Mouse (Mus musculus): ENCODE data around the gene Gtf2a1. TPM values are rescaled to one million over a fixed set of nuclear protein-coding genes. Genes with fewer than 3 reads are reported as not detected.
"Not testable (repeated sequence)": the region's sequence is repeated elsewhere in the genome, so short reads cannot be mapped to it uniquely, and the experiment has no call there.

The Gtf2a1 gene
- total RNA-seq, 4 experiments from 2014 or later, result 51.9 to 57.1 (median 53.2) TPM

DNA sequence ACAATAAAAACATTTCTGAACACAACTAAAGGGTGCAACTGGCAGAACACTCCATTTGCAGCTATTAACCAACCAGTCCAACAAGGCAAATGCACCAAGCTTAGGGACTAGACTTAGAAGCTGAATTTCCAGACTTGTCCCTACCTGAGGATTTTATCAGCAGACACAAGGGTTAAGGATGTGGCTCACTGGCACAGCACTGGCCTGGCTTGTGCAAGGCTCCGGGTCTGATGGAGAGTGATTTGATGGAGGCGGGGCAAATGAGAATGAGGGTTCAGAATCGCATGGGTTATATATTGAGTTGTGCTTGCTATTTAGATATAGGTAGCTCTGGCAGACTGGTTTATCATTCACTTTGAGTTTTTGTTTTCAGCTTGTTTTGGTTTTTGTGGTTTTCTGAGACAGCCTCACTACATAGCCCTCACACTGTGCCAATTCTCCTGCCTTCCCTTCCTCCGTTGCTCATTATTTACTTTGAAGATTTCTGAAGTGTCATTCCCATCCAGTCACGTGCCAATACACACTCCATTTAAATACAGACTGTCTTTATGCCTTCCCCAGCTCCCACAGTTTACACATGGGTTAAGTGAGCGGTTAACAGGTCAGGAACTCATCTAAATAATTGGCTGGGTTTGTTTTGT, 7.8 kb downstream of the Gtf2a1 start:
- no peak for DNase-seq (ENCODE audit: low spot score in 2 of 2)

DNA sequence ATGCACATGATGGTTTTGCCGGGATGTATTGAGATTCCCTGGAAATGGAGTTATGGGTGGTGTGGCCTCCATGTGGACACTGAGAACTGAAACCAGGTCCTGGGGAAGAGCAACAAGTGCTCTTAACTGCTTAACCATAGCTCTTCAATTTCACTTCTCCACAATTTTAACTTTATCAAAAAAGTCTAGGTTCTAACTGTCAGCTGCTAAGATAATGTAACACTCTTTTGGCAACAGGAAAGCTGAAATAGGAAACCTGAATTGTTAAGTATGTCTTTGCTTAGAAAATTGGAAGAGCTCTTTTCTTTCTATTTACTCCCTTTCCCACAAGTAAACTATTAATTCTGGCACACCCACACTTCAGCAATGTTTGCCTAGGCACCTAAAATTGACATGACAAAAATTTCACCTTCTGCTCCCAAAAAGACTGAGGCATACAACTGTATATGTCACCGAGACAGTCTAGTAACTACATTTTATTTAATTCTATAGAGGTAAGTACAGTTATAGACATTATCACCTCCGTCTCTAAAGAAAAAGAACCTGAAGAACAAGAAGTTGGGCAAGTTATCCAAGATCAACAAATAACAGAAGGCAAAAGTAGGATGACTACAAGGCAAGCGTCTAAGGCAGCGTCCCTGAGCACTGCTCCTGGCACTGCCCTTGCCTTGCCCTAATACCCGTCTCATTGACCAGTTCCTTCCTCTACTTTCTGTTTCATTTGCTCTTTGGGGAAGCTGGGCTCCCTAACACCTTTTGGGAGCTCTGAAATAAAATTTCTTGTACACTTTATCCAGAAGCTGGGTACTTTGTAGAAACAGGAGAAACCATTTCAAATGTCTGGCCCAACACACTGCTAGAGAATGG, 8.8 kb downstream of the Gtf2a1 start:
- no peak for DNase-seq (ENCODE audit: low spot score in 2 of 2)

DNA sequence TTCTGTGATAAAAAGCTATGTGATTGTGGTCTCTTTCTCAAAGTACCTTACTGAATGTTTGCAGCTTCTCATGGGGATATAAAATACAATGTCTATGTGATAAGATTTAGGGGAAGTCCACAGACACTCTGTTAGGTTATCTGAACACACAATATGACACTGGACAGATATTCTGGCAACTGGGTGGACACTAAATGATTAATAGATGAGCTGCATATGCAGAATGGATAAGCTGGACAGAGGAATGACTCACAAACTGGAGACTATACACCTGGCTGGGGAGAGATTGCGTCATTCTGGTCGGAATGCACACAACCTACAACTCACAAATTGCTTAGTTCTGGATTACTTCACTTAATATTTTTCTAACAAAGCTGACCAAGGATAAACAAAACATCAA, 10.6 kb downstream of the Gtf2a1 start:
- no peak for DNase-seq (ENCODE audit: low spot score in 2 of 2)

DNA sequence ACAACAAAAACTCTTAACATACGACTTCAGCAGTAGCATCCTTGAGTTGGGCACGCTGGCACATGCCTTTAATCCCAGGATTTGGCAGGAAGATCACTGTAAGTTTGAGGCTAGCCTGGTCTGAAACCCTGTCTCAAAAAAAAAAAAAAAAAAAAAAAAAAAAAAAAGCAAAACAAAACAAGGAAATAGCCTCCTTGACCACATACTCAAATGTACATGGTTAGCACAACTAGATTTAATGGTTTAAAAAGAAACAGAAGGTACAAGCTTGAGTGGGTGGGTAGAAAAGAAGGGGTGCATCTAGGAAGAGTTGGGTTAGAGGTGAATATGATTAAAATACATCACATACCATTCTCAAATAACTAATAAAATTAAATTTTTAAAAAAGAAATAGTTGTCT, 18.6 kb downstream of the Gtf2a1 start:
- no peak for DNase-seq (ENCODE audit: low spot score in 2 of 2)

DNA sequence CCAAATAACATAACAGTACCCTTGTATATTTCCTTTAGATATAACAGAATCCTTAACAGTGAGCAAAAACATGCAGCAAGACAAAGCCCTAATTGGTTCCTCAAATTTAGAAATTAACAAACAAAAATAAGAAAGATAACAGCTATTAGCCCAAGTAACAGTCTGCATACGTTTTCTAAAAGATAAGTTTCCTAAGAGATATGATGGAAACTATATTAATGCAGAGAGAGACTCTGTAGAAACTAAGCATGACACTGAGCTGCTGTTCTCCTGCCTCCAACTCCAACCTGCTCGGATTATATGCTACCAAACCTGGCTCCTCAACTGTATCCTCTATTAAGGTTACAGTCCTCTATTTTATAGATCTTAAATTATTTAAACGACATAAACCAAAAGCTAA, 21.0 kb downstream of the Gtf2a1 start:
- no peak for DNase-seq (ENCODE audit: low spot score in 2 of 2)

DNA sequence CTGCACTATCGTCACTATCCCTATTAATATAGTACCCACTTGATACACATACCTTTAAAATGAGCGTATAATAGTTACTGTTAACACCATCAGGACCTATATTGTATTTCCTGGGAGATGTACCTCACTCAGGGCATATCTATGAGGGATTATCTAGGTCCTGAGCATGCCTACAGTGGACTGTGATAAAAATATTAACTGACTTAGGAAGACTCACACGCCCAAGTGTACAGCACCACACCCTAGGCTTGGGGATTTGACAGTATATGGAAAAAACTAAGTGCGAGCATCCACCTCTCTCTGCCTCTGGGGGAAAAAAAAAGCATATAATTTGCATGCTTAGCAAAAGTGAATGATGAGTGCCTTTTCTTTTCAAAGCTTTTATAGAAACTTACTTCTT, 23.1 kb downstream of the Gtf2a1 start:
- DNase-seq (ENCODE audit: low spot score in 2 of 2), result no peak

DNA sequence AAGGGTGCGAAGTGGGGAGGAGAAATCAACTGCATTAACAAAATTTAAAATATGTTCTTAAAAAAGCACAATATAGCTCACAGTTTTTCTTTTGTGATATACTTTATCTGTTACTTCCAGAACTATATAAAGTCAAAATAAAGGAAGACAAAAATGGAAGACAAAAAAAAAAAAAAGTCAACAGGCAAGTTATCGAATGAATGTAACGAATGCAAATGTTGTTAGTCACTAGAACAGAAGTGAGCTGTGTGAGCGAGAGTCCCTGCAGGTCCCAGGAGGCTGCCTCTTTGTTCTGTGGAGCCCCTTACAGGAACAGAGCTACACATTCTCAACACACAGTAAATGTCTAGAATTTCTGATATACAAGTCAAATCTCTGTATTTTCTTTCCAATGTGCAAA, 32.1 kb downstream of the Gtf2a1 start:
- DNase-seq (ENCODE audit: low spot score in 2 of 2), result not testable (repeated sequence)

DNA sequence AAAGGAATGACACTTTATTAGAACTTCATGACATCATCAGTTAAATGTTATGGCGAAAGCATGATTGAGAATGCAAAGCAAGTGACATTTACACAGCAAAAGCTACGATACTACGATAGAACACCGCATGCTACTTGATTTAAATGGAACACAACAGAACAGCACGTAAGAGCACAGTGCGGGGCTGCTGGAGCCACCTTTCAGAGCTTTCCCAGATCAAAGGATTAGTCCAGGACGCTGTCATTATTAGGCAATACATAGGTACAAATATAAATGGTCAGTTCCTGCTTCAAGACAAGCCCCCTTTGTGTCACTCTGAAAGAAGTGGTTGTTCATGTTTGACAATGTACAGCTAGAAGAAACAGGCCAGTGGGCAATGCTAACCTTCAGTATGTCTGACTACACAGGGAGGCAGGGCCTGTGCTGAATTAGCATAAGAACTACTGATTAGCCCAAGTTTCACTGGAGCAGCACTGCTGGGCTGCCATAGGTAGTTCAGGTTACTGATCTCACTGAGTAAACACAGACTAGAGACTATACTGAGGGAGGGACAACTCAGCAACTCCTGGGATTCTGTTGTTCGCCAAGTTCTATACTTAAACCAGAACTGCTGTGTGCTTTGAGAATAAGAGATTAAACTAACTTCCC, 32.8 kb downstream of the Gtf2a1 start:
- not testable (repeated sequence) for DNase-seq (ENCODE audit: low spot score in 2 of 2)

DNA sequence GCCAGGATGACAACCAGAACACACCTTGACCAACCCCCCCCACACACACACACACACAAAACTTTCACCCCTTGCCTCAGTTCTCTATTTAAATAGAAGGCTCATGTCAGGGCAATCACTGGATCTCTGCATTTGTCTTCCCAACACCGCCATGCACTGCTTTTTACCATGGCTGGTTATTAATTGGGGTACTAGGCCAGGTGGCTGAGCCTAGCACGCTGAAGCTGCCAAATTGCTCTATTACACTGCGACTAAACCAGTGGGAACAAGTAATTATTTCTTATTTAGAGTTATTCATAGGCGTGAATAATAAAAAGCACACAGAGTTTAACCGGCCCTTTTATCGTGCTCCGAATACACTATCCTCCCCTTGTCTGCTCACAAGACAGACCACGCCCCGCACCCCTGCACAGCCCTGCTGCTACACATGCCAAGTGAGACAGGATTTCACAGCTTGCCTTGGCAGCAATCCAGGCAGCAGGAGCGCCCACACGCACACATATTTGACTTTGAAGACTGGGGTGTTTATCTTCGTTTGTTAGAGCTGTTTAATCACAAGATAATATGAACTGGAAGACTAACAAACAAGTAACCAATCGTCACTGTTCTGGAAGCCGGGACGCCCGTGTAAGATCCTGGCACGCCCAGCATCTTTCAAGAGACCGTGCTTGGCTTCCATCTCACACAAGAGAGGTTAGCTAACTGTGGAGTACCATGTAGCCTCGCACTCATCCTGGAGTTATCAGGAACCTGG, 38.3 kb downstream of the Gtf2a1 start:
- peak; percentile 29 to 69 for DNase-seq (ENCODE audit: low spot score in 2 of 2)

DNA sequence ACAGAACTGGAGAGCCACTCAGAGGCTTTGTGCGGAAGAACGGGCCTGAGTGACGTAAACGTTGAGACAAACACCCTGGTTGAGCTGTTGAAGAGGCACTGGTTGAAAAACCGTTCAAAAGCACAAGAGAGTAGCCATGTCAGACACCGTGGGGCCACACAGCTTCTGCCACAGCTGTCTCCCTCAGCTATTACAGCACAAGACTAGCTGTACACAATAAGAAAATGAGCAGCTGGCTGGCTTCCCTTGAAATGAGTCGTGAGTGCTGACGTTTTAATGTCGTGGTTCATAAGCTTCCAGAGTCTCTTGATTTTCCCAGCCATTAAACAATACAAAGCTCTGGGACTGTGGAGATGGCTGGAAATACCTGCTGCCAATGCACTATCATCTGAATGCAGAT, 40.8 kb downstream of the Gtf2a1 start:
- DNase-seq (ENCODE audit: low spot score in 2 of 2), result no peak

DNA sequence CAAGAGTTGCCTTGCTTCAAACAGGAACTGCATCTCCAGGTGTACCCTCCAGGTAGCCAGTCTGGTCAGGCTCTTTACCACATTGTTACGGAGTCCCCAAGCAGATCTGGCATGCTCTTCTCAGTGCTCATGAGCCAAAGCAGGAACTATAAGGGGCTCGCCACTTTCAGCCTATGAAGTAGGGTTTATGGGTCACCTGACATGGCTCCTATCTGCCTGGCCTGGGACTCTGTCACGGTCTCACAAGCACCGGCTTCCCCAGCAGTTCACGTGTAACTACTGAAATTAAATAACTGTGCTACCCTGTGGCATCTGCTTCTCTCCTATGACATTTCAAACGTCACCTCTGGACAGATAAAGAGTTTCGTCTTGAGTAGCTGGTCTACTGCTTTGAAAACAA, 50.1 kb downstream of the Gtf2a1 start:
- no peak for DNase-seq (ENCODE audit: low spot score in 2 of 2)

DNA sequence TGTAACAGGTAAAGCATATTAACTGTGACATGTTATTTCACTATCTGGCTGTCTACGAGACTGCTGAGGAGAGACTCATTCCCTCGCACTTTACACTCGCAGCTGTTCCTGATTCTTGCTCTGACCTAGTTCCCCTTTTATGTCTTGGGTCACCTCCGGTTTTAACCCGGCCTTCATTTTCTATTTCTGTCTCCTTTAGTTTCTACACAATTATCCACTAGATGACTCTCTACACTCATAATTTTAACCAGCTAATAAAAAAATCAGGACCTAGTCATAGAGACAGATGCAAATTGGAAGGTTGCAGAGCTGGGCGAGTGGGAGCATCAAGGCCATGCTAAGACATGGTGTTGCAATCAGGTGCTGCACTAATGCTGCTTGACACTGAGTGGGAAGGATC, 55.8 kb downstream of the Gtf2a1 start:
- DNase-seq (ENCODE audit: low spot score in 2 of 2), result no peak

DNA sequence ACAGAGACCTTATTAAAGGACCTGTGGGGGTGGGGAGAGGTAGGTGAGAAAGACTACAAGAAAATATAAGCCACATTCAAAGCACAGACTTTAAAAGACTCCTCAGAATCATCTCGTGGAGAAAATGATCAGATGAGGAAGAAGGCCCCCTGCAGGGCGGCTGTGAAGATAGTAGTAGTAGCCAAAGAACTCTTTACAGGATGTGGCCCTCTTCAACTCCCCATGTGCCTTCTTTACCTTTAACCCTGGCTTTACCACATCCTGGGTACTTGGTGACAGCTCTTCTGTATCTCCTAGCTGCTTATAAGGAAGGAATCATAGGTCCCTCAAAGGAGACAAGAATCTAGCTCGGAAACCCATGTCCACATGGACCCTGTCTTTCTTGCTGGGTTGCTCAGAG, 66.7 kb downstream of the Gtf2a1 start:
- DNase-seq (ENCODE audit: low spot score in 2 of 2), result no peak

DNA sequence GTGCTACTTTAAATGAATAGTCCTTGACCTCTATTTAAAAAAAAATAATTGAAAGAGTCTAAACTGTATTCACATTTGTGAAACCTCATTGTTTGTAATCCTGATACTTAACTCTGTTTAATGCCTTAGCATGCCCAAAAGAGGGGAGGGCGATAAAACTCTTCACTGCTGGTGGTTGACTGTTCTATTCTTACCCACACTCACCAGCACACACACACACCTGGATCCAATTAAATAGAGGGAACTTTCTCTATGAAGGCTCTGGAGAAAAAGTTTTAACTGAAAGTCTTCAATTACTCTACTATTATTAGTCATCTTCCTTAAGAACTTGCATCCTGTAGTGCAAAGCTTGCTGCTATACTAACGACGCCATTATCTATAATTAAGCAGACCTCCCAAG, 72.5 kb downstream of the Gtf2a1 start:
- DNase-seq (ENCODE audit: low spot score in 2 of 2), result no peak

DNA sequence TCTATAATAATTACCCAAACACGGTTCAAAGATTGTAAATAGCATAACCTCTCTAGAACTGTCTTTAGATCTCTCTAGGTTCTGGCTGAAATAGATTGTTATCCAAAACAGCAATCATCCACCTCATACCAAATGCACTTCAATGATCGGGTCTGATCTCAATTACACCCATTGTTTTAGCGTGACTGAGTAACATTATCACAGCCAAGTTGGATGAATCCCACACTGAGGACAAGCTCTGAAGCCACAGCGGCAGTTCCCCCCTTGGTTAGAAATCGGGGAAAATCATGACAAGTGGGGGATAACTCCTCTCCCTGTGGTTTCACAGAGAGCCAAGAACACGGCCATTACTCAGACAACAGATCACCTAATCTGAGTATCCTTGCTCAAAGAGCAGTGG, 76.3 kb downstream of the Gtf2a1 start:
- no peak for DNase-seq (ENCODE audit: low spot score in 2 of 2)

DNA sequence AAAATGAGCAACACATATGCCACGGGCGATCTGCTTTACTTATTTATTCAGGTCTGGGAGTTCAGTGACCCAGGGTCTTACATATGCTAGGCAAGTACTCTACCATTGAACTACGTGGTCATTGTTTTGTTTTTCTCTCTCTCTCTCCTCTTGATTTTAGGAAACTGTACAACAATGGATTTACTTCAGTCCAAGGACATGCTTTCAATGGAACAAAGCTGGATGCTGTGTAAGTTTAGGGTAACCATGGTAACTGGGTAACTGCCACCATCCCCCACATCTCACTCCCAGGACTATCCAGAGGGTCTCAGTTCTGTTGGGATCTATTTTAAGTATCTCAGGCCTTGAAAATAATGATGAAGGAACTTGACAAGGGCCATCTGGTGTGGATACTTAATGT, 78.5 kb downstream of the Gtf2a1 start:
- no peak for DNase-seq (ENCODE audit: low spot score in 2 of 2)

Other genes with a start within 250 kb of the Gtf2a1 start
- 10 to 100 TPM in 2 of 4 experiments, 1 to 10 TPM in 2; 6.6 to 10.5 (median 9.0) TPM for gene Cep128, start 206.1 kb downstream of the Gtf2a1 start, total RNA-seq (2022)
- gene Tshr, start 205.9 kb downstream of the Gtf2a1 start, total RNA-seq (2022), result under 1 TPM; 0.17 to 0.53 (median 0.27) TPM
- gene Ston2, start 197.9 kb upstream of the Gtf2a1 start, total RNA-seq (2022), result 10 to 100 TPM; 20.0 to 25.9 (median 23.8) TPM

All from left cerebral cortex, adult 8-10 months (tissue).